8 mouse cellular contexts compared by ENCODE assay signal in the genomic region with DNA sequence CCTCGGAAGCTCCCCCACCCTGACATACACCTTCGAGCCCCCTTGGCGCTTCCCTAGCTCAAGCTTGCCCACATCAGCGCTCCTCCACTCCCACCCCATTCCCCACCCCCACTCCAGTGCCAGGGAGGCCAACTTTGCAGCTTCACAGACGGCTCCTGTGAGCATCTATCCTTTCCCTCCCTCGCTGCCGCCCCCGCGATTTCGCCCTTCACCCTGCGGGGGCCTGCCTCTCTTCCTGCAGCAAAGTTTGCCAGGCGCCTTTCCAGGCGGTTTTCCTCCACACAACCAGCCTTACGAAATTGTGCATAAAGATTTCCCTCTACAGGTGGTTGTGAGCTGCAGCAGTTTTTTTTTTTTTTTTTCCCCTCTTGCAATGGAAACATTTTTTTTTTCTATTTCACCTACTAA.
DNase-seq lines count a peak whose midpoint lies in the region; ATAC-seq and TF ChIP-seq lines count a peak whose summit lies in the region.

No protein-coding gene starts in this region.

- peak; percentile 49 to 63 for DNase-seq in cerebellum, postnatal 14 days
- no peak for DNase-seq in cerebellum, adult 11 months
- DNase-seq in 3T3-L1 (ENCODE audit: low read depth, low spot score) = peak; percentile 62
- peak; percentile 50 for DNase-seq in embryonic facial prominence, embryonic 10.5 days (ENCODE audit: low spot score)
- peak; percentile 69 for DNase-seq in hindbrain, postnatal 0 days (ENCODE audit: low spot score)
- peak; percentile 56 for DNase-seq in midbrain, embryonic 14.5 days
- peak; percentile 85 for DNase-seq in testis, postnatal 10 days (ENCODE audit: low spot score)

- TF ChIP-seq CTCF in hindbrain, postnatal 0 days (IDR thresholded peaks at IDR 0.05; ENCODE audit: low read depth) = peak; percentile 38

- WGBS in embryonic facial prominence, embryonic 10.5 days = under 1% methylated on average over 14 of the region's 14 CpGs
- under 1% methylated on average over 14 of the region's 14 CpGs for WGBS in hindbrain, postnatal 0 days
- 0% methylated on average over 14 of the region's 14 CpGs for WGBS in midbrain, embryonic 14.5 days

- peaks cover 68% of the 10 kb centered on the region for H3K27me3 ChIP-seq in embryonic facial prominence, embryonic 10.5 days (replicated peaks; ENCODE audit: low read depth, poor library complexity, severe bottlenecking)
- no peaks in the 10 kb centered on the region for H3K27me3 ChIP-seq in hindbrain, postnatal 0 days (ENCODE audit: insufficient read depth, low read length)
- no peaks in the 10 kb centered on the region for H3K27me3 ChIP-seq in midbrain, embryonic 14.5 days (ENCODE audit: control insufficient read depth, insufficient read depth, low read length)

- ATAC-seq in hindbrain, postnatal 0 days = peak; percentile 50; the same call in 1 of the 2 replicates
- ATAC-seq in midbrain, embryonic 14.5 days (ENCODE audit: low FRiP score, low TSS enrichment) = no peak
- ATAC-seq in megakaryocyte progenitor cell, adult 5-6 weeks (replicated peaks; ENCODE audit: poor library complexity) = no peak

- H3K4me3 ChIP-seq in embryonic facial prominence, embryonic 10.5 days = peak overlapping the region; percentile 56
- peak overlapping the region; percentile 33 for H3K4me3 ChIP-seq in hindbrain, postnatal 0 days (ENCODE audit: low read length)
- H3K4me3 ChIP-seq in midbrain, embryonic 14.5 days (replicated peaks; ENCODE audit: low read depth, low read length) = peak overlapping the region; percentile 32

- no peaks in the 10 kb centered on the region for H3K9me3 ChIP-seq in embryonic facial prominence, embryonic 10.5 days
- no peaks in the 10 kb centered on the region for H3K9me3 ChIP-seq in hindbrain, postnatal 0 days (ENCODE audit: low read length)
- no peaks in the 10 kb centered on the region for H3K9me3 ChIP-seq in midbrain, embryonic 14.5 days (ENCODE audit: control insufficient read depth, low read length)

- H3K9ac ChIP-seq in hindbrain, postnatal 0 days (replicated peaks; ENCODE audit: low read length) = peak overlapping the region; percentile 41
- no peak overlapping the region; the same call in 1 of the 2 replicates for H3K9ac ChIP-seq in midbrain, embryonic 14.5 days (replicated peaks; ENCODE audit: low read length)

- H3K27ac ChIP-seq in embryonic facial prominence, embryonic 10.5 days (replicated peaks) = peak overlapping the region; percentile 72
- peak overlapping the region; percentile 64 for H3K27ac ChIP-seq in hindbrain, postnatal 0 days
- peak overlapping the region; percentile 32; the same call in 1 of the 2 replicates for H3K27ac ChIP-seq in midbrain, embryonic 14.5 days (replicated peaks; ENCODE audit: low read depth, low read length)

- H3K4me1 ChIP-seq in embryonic facial prominence, embryonic 10.5 days = peaks cover 50% of the 10 kb centered on the region
- peaks cover 10% of the 10 kb centered on the region for H3K4me1 ChIP-seq in hindbrain, postnatal 0 days (ENCODE audit: insufficient read depth, low read length)
- peaks cover 27% of the 10 kb centered on the region for H3K4me1 ChIP-seq in midbrain, embryonic 14.5 days (ENCODE audit: control insufficient read depth, insufficient read depth, low read length)

- H3K36me3 ChIP-seq in embryonic facial prominence, embryonic 10.5 days (replicated peaks) = no peaks in the 10 kb centered on the region
- H3K36me3 ChIP-seq in hindbrain, postnatal 0 days (ENCODE audit: insufficient read depth, low read length) = no peaks in the 10 kb centered on the region
- H3K36me3 ChIP-seq in midbrain, embryonic 14.5 days (ENCODE audit: control insufficient read depth, insufficient read depth, low read length) = no peaks in the 10 kb centered on the region

- peak overlapping the region; percentile 75 for H3K4me2 ChIP-seq in hindbrain, postnatal 0 days (ENCODE audit: low read depth, low read length)
- peak overlapping the region; percentile 81 for H3K4me2 ChIP-seq in midbrain, embryonic 14.5 days (ENCODE audit: low read length)
